Mouse (Mus musculus) urinary bladder, postnatal 36 days (tissue): ENCODE results near the gene Gpn2.

Experiments
- DNase-seq, 2 experiments: peaks; one replicate each; pipeline ENCODE4 v3.0.0; 2022; ENCODE audit warnings: low spot score in 2 of 2, mixed read lengths in 1 of 2

Gene Gpn2

GRCm38 (mm10) chr4:133624830-133625229 is 40.7 kb downstream of the Gpn2 start:
- no peak for DNase-seq

GRCm38 (mm10) chr4:133625621-133626071 is 41.5 kb downstream of the Gpn2 start:
- DNase-seq = peak in 1 of 2 experiments; percentile 52

GRCm38 (mm10) chr4:133626221-133626620 is 42.1 kb downstream of the Gpn2 start:
- DNase-seq = no peak

GRCm38 (mm10) chr4:133626621-133627020 is 42.5 kb downstream of the Gpn2 start:
- DNase-seq = no peak

GRCm38 (mm10) chr4:133627039-133627438 is 42.9 kb downstream of the Gpn2 start:
- DNase-seq = no peak

GRCm38 (mm10) chr4:133628517-133628916 is 44.4 kb downstream of the Gpn2 start:
- DNase-seq = no peak

- DNase-seq = no peak
Measured at GRCm38 (mm10) chr4:133629191-133629590, 45.0 kb downstream of the Gpn2 start.

- no peak for DNase-seq
Measured at GRCm38 (mm10) chr4:133630326-133630920, 46.3 kb downstream of the Gpn2 start.

GRCm38 (mm10) chr4:133631071-133631768 is 47.1 kb downstream of the Gpn2 start:
- no peak for DNase-seq

GRCm38 (mm10) chr4:133631769-133632411 is 47.7 kb downstream of the Gpn2 start:
- no peak for DNase-seq

- no peak for DNase-seq
Measured at GRCm38 (mm10) chr4:133632483-133633327, 48.5 kb downstream of the Gpn2 start.

- peak; percentile 84 to 88 for DNase-seq
Measured at GRCm38 (mm10) chr4:133633332-133634042, 49.3 kb downstream of the Gpn2 start.

- DNase-seq = no peak
Measured at GRCm38 (mm10) chr4:133634043-133634410, 49.9 kb downstream of the Gpn2 start.
